Mouse (Mus musculus) adrenal gland, adult 8-10 months (tissue): ENCODE measurements around the gene Gm436. TPM values are rescaled to one million over a fixed set of nuclear protein-coding genes. Genes with fewer than 3 reads are reported as not detected.

Experiments used
- DNase-seq: peaks from one replicate; pipeline ENCODE4 v3.0.0; 2022
- total RNA-seq, 4 experiments: library from RNA; stranded (reverse); gene quantifications; 2 replicates each; pipeline ENCODE4 v1.2.4; 2022

Gene Gm436
- total RNA-seq: not detected

DNA sequence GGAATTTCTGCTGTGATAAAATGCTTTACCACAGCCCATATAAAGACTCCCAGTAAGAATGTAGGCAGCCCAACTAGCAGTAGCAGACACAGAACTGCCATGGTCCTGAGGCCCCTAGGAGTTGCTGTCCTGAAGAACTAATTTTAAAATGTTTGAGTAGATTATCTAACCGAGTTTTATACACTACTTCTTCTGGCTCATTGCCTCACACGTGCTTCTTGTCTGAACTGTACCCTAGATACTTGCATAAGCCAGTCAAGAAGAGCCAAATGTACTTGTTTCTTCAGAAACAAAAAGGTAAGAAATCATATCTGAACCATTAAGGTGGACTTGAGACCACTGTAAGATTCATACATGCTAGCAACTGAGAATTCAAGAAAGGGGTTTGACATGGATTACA lies at the start of gene Gm436:
Gene Gm436 (minus strand): TSS at position 101 of the 400 bp plus-strand sequence.
- no peak for DNase-seq

- no peak for DNase-seq
Observed at GRCm38 (mm10) chr4:144721304-144721703, 35.1 kb upstream of the Gm436 start, which contains the start of gene Gm13178. Gene Gm13178 (minus strand): TSS chr4:144721404.

- DNase-seq: no peak
Observed at GRCm38 (mm10) chr4:144719691-144720090, 33.5 kb upstream of the Gm436 start.

GRCm38 (mm10) chr4:144718288-144718687 lies 32.1 kb upstream of the Gm436 start:
- DNase-seq: no peak

DNA sequence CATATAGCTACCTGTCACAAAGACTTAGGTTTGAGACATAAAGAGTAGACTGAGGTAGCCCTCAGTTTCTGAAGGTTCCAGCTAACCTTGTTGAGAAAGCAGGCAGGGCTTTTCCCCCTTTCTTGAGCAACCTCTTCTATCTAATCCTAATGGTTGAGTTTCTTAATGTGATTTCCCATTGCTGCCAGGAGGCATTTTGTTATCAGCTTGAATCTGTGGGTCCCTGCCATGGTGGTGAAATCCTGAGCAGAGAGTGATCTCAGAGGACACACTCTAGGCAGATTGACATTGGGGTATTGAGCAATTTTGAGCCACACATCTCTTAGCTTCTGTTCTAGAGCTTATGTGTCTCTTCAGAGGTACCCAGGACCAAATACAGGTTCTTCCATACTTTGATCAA lies 47.9 kb downstream of the Gm436 start:
- DNase-seq: no peak

Other genes with a start within 250 kb of the Gm436 start
- not detected for gene 1700012P22Rik, start 247.6 kb downstream of the Gm436 start, total RNA-seq
- not detected for gene Gm9944, start 233.1 kb downstream of the Gm436 start, total RNA-seq
- not detected for gene Aadacl3, start 222.6 kb downstream of the Gm436 start, total RNA-seq
- gene 9430007A20Rik, start 166.5 kb downstream of the Gm436 start, total RNA-seq: not detected
- gene Gm13124, start 121.2 kb downstream of the Gm436 start, total RNA-seq: not detected
- not detected for gene Aadacl4, start 72.7 kb downstream of the Gm436 start, total RNA-seq
- not detected for gene Gm13178, start 35.0 kb upstream of the Gm436 start, total RNA-seq
- gene Gm438, start 100.2 kb upstream of the Gm436 start, total RNA-seq: not detected
- gene Dhrs3, start 206.5 kb upstream of the Gm436 start, total RNA-seq: 100 to 1,000 TPM in 1 of 4 experiments, 10 to 100 TPM in 3; 65.0 to 107 (median 92.3) TPM